Mouse (Mus musculus) heart, postnatal 0 days (tissue): ENCODE results near the gene Bloc1s1.

Experiments
- CTCF ChIP-seq: IDR thresholded peaks from 2 replicates; pipeline ENCODE4 v1.5.1; 2016; ENCODE audit warnings: antibody characterized with exemption, control low read depth, low read depth
- EP300 ChIP-seq: IDR thresholded peaks from 2 replicates; pipeline ENCODE4 v1.6.1; 2016; ENCODE audit warnings: antibody characterized with exemption, low read depth

GRCm38 (mm10) chr10:128945675-128946074 lies 21.8 kb upstream of the Bloc1s1 start:
- TF ChIP-seq CTCF: peak; percentile 79
- TF ChIP-seq EP300: no peak
